Mouse (Mus musculus) MEL (cell line): ENCODE measurements around the gene Defb25. TPM values are rescaled to one million over a fixed set of nuclear protein-coding genes. Genes with fewer than 3 reads are reported as not detected.

ENCODE experiments used
- DNase-seq: peaks from one replicate; pipeline ENCODE4 v3.0.0; 2011; ENCODE audit warnings: low read depth, low spot score
- H3K27ac ChIP-seq: 2 replicates; pipeline ENCODE4 v1.5.1; 2012; ENCODE audit warnings: low read depth, mild to moderate bottlenecking, control low read depth, low read length, moderate library complexity; ENCODE audit not compliant: control insufficient read depth
- H3K27me3 ChIP-seq, 2 experiments: fragments of 150-350 bp in 1 of 2; sonication (generic) in 1 of 2; 2 replicates each; pipeline ENCODE4 v1.6.1; 2012; ENCODE audit warnings: low read length in 2 of 2, mild to moderate bottlenecking in 2 of 2, improper control_type of control experiment in 1 of 2, moderate library complexity in 1 of 2; ENCODE audit not compliant: insufficient read depth in 2 of 2, control insufficient read depth in 1 of 2
- H3K36me3 ChIP-seq, 2 experiments: 2 replicates each; pipeline ENCODE4 v1.6.1; 2012 to 2014; ENCODE audit warnings: low read length in 2 of 2, improper control_type of control experiment in 1 of 2, inconsistent platforms in 1 of 2, mild to moderate bottlenecking in 1 of 2; ENCODE audit not compliant: insufficient read depth in 2 of 2, control insufficient read depth in 1 of 2
- H3K4me1 ChIP-seq, 2 experiments: fragments of 150-350 bp in 1 of 2; sonication (generic) in 1 of 2; 2 replicates each; pipeline ENCODE4 v1.6.1; 2012; ENCODE audit warnings: low read length in 2 of 2, improper control_type of control experiment in 1 of 2, mild to moderate bottlenecking in 1 of 2; ENCODE audit not compliant: insufficient read depth in 2 of 2, control insufficient read depth in 1 of 2
- H3K4me3 ChIP-seq, 2 experiments: fragments of 150-350 bp in 1 of 2; sonication (generic) in 1 of 2; 2 replicates each; pipeline ENCODE4 v1.5.1; 2012; ENCODE audit warnings: low read depth in 2 of 2, low read length in 2 of 2, mild to moderate bottlenecking in 2 of 2, moderate library complexity in 2 of 2, control low read depth in 1 of 2, improper control_type of control experiment in 1 of 2; ENCODE audit not compliant: control insufficient read depth in 1 of 2, insufficient read depth in 1 of 2
- H3K79me2 ChIP-seq: 2 replicates; pipeline ENCODE4 v1.6.1; 2012; ENCODE audit warnings: mild to moderate bottlenecking, low read length, moderate library complexity; ENCODE audit not compliant: control insufficient read depth, poor library complexity, insufficient read depth
- H3K9ac ChIP-seq: 2 replicates; pipeline ENCODE4 v1.6.1; 2012; ENCODE audit warnings: low read depth, mild to moderate bottlenecking, control low read depth, low read length, moderate library complexity; ENCODE audit not compliant: control insufficient read depth, poor library complexity, severe bottlenecking
- H3K9me3 ChIP-seq: fragments of 150-350 bp; sonication (generic); replicated peaks from 2 replicates; pipeline ENCODE4 v1.6.1; 2012; ENCODE audit warnings: mild to moderate bottlenecking, low read length, improper control_type of control experiment, moderate library complexity; ENCODE audit not compliant: insufficient read depth
- BHLHE40 ChIP-seq: IDR thresholded peaks from 2 replicates; pipeline ENCODE4 v1.6.1; 2012; ENCODE audit warnings: low read depth, mild to moderate bottlenecking, inconsistent platforms, low read length, improper control_type of control experiment, borderline replicate concordance
- CHD1 ChIP-seq: IDR thresholded peaks from 2 replicates; pipeline ENCODE4 v1.6.1; 2012; ENCODE audit warnings: low read depth, mild to moderate bottlenecking, inconsistent platforms, low read length, improper control_type of control experiment
- CHD2 ChIP-seq: IDR thresholded peaks from 2 replicates; pipeline ENCODE4 v1.6.1; 2011; ENCODE audit warnings: low read length, improper control_type of control experiment
- CTCF ChIP-seq, 3 experiments: IDR thresholded peaks in 2 of 3; conservative IDR thresholded peaks in 1 of 3; 2 replicates each; pipeline ENCODE4 v1.5.1; 2011 to 2012; ENCODE audit warnings: low read length in 3 of 3, low read depth in 2 of 3, mild to moderate bottlenecking in 2 of 3, improper control_type of control experiment in 1 of 3, inconsistent platforms in 1 of 3, mixed read lengths in 1 of 3, moderate library complexity in 1 of 3; ENCODE audit not compliant: control insufficient read depth in 1 of 3, insufficient read depth in 1 of 3, poor library complexity in 1 of 3, severe bottlenecking in 1 of 3
- ELF1 ChIP-seq: IDR thresholded peaks from 2 replicates; pipeline ENCODE4 v1.6.1; 2014; ENCODE audit warnings: low read depth, mild to moderate bottlenecking, inconsistent platforms, low read length, improper control_type of control experiment, moderate library complexity
- ETS1 ChIP-seq: IDR thresholded peaks from 2 replicates; pipeline ENCODE4 v1.6.1; 2012; ENCODE audit warnings: low read depth, mild to moderate bottlenecking, inconsistent platforms, low read length, improper control_type of control experiment, moderate library complexity
- GABPA ChIP-seq: IDR thresholded peaks from 2 replicates; pipeline ENCODE4 v1.6.1; 2012; ENCODE audit warnings: low read depth, mild to moderate bottlenecking, inconsistent platforms, low read length, improper control_type of control experiment, moderate library complexity
- GATA1 ChIP-seq: IDR thresholded peaks from 2 replicates; pipeline ENCODE4 v1.6.1; 2011; ENCODE audit warnings: low read depth, low read length, improper control_type of control experiment
- HCFC1 ChIP-seq: IDR thresholded peaks from 2 replicates; pipeline ENCODE4 v1.6.1; 2012; ENCODE audit warnings: low read depth, mild to moderate bottlenecking, inconsistent platforms, low read length, improper control_type of control experiment, moderate library complexity
- JUND ChIP-seq: IDR thresholded peaks from 2 replicates; pipeline ENCODE4 v1.6.1; 2011; ENCODE audit warnings: low read depth, mild to moderate bottlenecking, improper control_type of control experiment, low read length
- MAFK ChIP-seq: IDR thresholded peaks from 2 replicates; pipeline ENCODE4 v1.6.1; 2011; ENCODE audit warnings: low read depth, mild to moderate bottlenecking, low read length, improper control_type of control experiment, borderline replicate concordance
- MAX ChIP-seq: IDR thresholded peaks from 2 replicates; pipeline ENCODE4 v1.6.1; 2011; ENCODE audit warnings: low read length, improper control_type of control experiment
- MAZ ChIP-seq: IDR thresholded peaks from 2 replicates; pipeline ENCODE4 v1.6.1; 2012; ENCODE audit warnings: low read depth, mild to moderate bottlenecking, inconsistent platforms, low read length, improper control_type of control experiment
- MEF2A ChIP-seq: IDR thresholded peaks from 2 replicates; pipeline ENCODE4 v1.6.1; 2014; ENCODE audit warnings: low read depth, mild to moderate bottlenecking, inconsistent platforms, low read length, improper control_type of control experiment; ENCODE audit not compliant: poor library complexity, insufficient replicate concordance, severe bottlenecking; ENCODE audit errors: extremely low read depth
- MXI1 ChIP-seq: IDR thresholded peaks from 2 replicates; pipeline ENCODE4 v1.6.1; 2011; ENCODE audit warnings: mild to moderate bottlenecking, low read depth, low read length, improper control_type of control experiment
- MYB ChIP-seq: IDR thresholded peaks from 2 replicates; pipeline ENCODE4 v1.6.1; 2011; ENCODE audit warnings: mild to moderate bottlenecking, low read depth, low read length, improper control_type of control experiment
- NRF1 ChIP-seq: IDR thresholded peaks from 2 replicates; pipeline ENCODE4 v1.6.1; 2014; ENCODE audit warnings: low read depth, mild to moderate bottlenecking, inconsistent platforms, low read length, improper control_type of control experiment, moderate library complexity; ENCODE audit not compliant: poor library complexity, insufficient read depth, severe bottlenecking
- POLR2AphosphoS2 ChIP-seq: IDR thresholded peaks from 2 replicates; pipeline ENCODE4 v1.6.1; 2011; ENCODE audit warnings: low read length, improper control_type of control experiment
- POLR2AphosphoS5 ChIP-seq: IDR thresholded peaks from 2 replicates; pipeline ENCODE4 v1.6.1; 2012; ENCODE audit warnings: low read depth, borderline replicate concordance, mild to moderate bottlenecking, inconsistent platforms, low read length, moderate library complexity, mixed read lengths
- RAD21 ChIP-seq: IDR thresholded peaks from 2 replicates; pipeline ENCODE4 v1.6.1; 2011; ENCODE audit warnings: mild to moderate bottlenecking, low read depth, low read length, improper control_type of control experiment
- SMC3 ChIP-seq: IDR thresholded peaks from 2 replicates; pipeline ENCODE4 v1.6.1; 2011; ENCODE audit warnings: low read depth, low read length, improper control_type of control experiment
- TAL1 ChIP-seq: IDR thresholded peaks from 2 replicates; pipeline ENCODE4 v1.6.1; 2012; ENCODE audit warnings: mild to moderate bottlenecking, inconsistent platforms, low read length, moderate library complexity, mixed read lengths
- TCF12 ChIP-seq: IDR thresholded peaks from 2 replicates; pipeline ENCODE4 v1.6.1; 2014; ENCODE audit warnings: low read depth, mild to moderate bottlenecking, inconsistent platforms, low read length, improper control_type of control experiment, moderate library complexity
- USF1 ChIP-seq: IDR thresholded peaks from 2 replicates; pipeline ENCODE4 v1.6.1; 2014; ENCODE audit warnings: low read depth, mild to moderate bottlenecking, inconsistent platforms, low read length, improper control_type of control experiment, moderate library complexity
- ZC3H11A ChIP-seq: IDR thresholded peaks from 2 replicates; pipeline ENCODE4 v1.6.1; 2012; ENCODE audit warnings: low read depth, mild to moderate bottlenecking, inconsistent platforms, low read length, improper control_type of control experiment
- ZKSCAN1 ChIP-seq: IDR thresholded peaks from 2 replicates; pipeline ENCODE4 v1.6.1; 2012; ENCODE audit warnings: low read depth, mild to moderate bottlenecking, inconsistent platforms, low read length, improper control_type of control experiment, moderate library complexity
- ZMIZ1 ChIP-seq: IDR thresholded peaks from 2 replicates; pipeline ENCODE4 v1.6.1; 2012; ENCODE audit warnings: low read depth, mild to moderate bottlenecking, inconsistent platforms, low read length, improper control_type of control experiment, moderate library complexity
- ZNF384 ChIP-seq: IDR thresholded peaks from 2 replicates; pipeline ENCODE4 v1.6.1; 2012; ENCODE audit warnings: low read depth, mild to moderate bottlenecking, inconsistent platforms, low read length, improper control_type of control experiment
- polyA plus RNA-seq, 2 experiments: library from polyadenylated mRNA; stranded (reverse) in 1 of 2; unstranded in 1 of 2; fragments of >175 nt in 1 of 2; fragments of >200 nt in 1 of 2; gene quantifications; 2 replicates each; pipeline versions ENCODE4 v1.2.1 to v1.2.4; 2012; ENCODE audit warnings: low replicate concordance in 2 of 2, low read depth in 1 of 2; ENCODE audit not compliant: insufficient read length in 2 of 2, insufficient read depth in 1 of 2, missing spikeins in 1 of 2
- total RNA-seq: library from RNA; depleted of rRNA; stranded (reverse); fragments of 300-350 nt; gene quantifications from 2 replicates; pipeline ENCODE4 v1.2.3, GENCODE M21; 2012

Gene Defb25
- total and polyA plus RNA-seq, 3 experiments: not detected

DNA sequence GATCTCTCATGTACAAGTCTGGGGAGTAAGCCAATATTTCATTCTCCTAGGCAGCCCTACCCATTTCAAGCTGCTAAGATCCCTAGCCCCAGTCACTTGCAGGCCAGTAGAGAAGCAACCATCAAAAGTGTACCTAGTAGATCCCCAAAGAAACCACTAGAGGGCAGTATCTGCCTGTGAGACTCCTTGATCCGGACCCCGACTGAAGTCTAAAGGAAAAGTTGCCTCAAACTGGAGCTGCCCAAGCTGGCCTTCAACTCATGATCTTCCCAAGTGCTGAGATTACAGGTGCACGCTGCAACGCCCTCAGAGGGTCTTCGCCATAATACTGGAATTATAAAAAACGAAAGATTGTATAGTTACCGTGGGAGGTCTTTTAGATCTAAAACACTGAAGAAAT lies 7.3 kb downstream of the Defb25 start:
- peaks cover 0 to 1% of the 10 kb centered on the region in 2 experiments; a peak in 1 of 4 replicates for H3K27me3 ChIP-seq
- H3K4me3 ChIP-seq: no peak overlapping the region
- H3K9ac ChIP-seq: no peak overlapping the region
- no peaks in the 10 kb centered on the region for H3K9me3 ChIP-seq
- no peak overlapping the region for H3K27ac ChIP-seq
- no peaks in the 10 kb centered on the region for H3K36me3 ChIP-seq
- TF ChIP-seq HCFC1 (no peak), JUND (0 out of 2 replicates have a peak, but pooled peaks have one; percentile 17), ZNF384 (no peak), GATA1 (no peak), USF1 (no peak), NRF1 (no peak), BHLHE40 (no peak), GABPA (no peak), CTCF (IDR thresholded peaks at IDR 0.05 in 2 of 3, conservative IDR thresholded peaks at IDR 0.05 in 1 of 3; ENCODE audit: control insufficient read depth in 1 of 3, insufficient read depth in 1 of 3, low read depth in 2 of 3, low read length in 3 of 3, poor library complexity in 1 of 3, severe bottlenecking in 1 of 3) (peak; percentile 76 to 93 (median 83)), TAL1 (no peak), MAX (no peak), SMC3 (peak; percentile 74), ZMIZ1 (no peak), MAFK (no peak), TCF12 (no peak), CHD1 (no peak), POLR2AphosphoS5 (no peak), MAZ (no peak), ETS1 (no peak), CHD2 (no peak), MXI1 (no peak), POLR2AphosphoS2 (no peak), ZKSCAN1 (no peak), MYB (no peak), RAD21 (peak; percentile 92), MEF2A (no peak), ELF1 (no peak), ZC3H11A (peak; percentile 64)
- H3K4me1 ChIP-seq: no peaks in the 10 kb centered on the region; a peak in 1 of 4 replicates
- no peaks in the 10 kb centered on the region for H3K79me2 ChIP-seq
- DNase-seq: peak; percentile 82
